Mouse (Mus musculus) hindbrain, embryonic 13.5 days (tissue): ENCODE results near the gene Trpm6. TPM values are rescaled to one million over a fixed set of nuclear protein-coding genes. Genes with fewer than 3 reads are reported as not detected.
"Not testable (repeated sequence)": the region's sequence is repeated elsewhere in the genome, so short reads cannot be mapped to it uniquely, and the experiment has no call there.

Experiments
- ATAC-seq: fragments of 200-750 bp; cut with Nextera tagmentation; 2 replicates; pipeline ENCODE4 v1.8.0; 2017; ENCODE audit warnings: moderate TSS enrichment; ENCODE audit not compliant: low FRiP score
- H3K27ac ChIP-seq: fragments of 300-500 bp; sonication (generic); 2 replicates; pipeline ENCODE4 v1.5.1; 2015; ENCODE audit warnings: inconsistent platforms, mild to moderate bottlenecking, moderate library complexity
- H3K27me3 ChIP-seq: fragments of 300-500 bp; sonication (generic); 2 replicates; pipeline ENCODE4 v1.6.1; 2015; ENCODE audit warnings: mild to moderate bottlenecking, inconsistent platforms
- H3K36me3 ChIP-seq: fragments of 300-500 bp; sonication (generic); 2 replicates; pipeline ENCODE4 v1.6.1; 2015; ENCODE audit warnings: mild to moderate bottlenecking, inconsistent platforms
- H3K4me1 ChIP-seq: fragments of 300-500 bp; sonication (generic); replicated peaks from 2 replicates; pipeline ENCODE4 v1.6.1; 2015; ENCODE audit warnings: inconsistent platforms
- H3K4me2 ChIP-seq: fragments of 300-500 bp; sonication (generic); 2 replicates; pipeline ENCODE4 v1.6.1; 2015; ENCODE audit warnings: inconsistent platforms, mild to moderate bottlenecking, moderate library complexity
- H3K4me3 ChIP-seq: fragments of 300-500 bp; sonication (generic); 2 replicates; pipeline ENCODE4 v1.5.1; 2015; ENCODE audit warnings: mild to moderate bottlenecking, inconsistent platforms
- H3K9ac ChIP-seq: fragments of 300-500 bp; sonication (generic); 2 replicates; pipeline ENCODE4 v1.6.1; 2015; ENCODE audit warnings: mild to moderate bottlenecking, inconsistent platforms
- H3K9me3 ChIP-seq: fragments of 300-500 bp; sonication (generic); 2 replicates; pipeline ENCODE4 v1.6.1; 2016; ENCODE audit warnings: inconsistent platforms
- WGBS: fragments of 180-500 bp; shearing (Covaris S2); methylation state at CpG from one replicate; pipeline ENCODE4 v1.1.7; 2015; 5-methylcytosine and 5-hydroxymethylcytosine counted together
- polyA plus RNA-seq: library from polyadenylated mRNA; unstranded; fragments of >200 nt; fragmentation: Nextera tagmentation; extraction: Ambion mirVana; gene quantifications from 2 replicates; pipeline ENCODE4 v1.2.1, GENCODE M21; 2015

Gene Trpm6
- 0.25 and 0.30 TPM in 2 replicates for polyA plus RNA-seq

DNA sequence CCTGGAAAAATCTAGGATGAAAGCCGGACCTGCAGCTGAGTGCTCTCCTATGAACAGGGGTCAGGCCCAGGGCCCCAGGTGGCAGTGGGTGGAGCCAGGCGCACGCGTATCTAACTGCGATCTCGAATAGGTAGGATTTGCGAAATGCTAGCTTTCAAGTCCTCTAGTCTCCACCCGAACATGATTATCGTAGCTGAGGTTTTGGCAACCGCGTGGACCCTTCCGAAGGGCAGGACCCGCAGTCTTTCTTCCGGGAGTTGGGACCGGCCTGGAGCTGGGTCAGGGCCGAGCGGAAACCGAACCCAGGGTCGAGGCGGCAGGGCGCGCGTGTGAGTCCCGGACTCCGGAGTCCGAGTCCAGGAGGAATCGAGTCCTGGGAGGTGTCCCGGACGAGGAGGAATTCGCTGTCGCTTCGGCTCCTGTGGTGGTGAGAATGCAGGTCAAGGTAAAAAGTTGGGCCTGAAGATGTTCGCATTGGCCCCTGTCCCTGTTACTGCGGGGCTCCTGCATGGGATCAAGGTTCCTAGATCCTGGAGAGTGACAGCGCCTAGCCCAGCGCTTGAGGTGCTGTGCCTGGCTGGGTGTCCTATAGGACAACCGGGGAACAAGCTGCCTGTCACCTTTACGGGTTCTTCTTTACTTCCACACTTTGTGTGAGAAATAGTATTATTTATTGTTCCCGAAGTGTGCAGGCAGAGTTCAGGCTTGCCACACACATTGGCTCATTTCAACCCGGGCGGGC is at the start of gene Trpm6:
Gene Trpm6, plus strand, starts transcription at position 386 of the 742 bp plus-strand sequence.
- H3K4me3 ChIP-seq = peak within 1 kb of the TSS; percentile 40
- no peak for ATAC-seq

DNA sequence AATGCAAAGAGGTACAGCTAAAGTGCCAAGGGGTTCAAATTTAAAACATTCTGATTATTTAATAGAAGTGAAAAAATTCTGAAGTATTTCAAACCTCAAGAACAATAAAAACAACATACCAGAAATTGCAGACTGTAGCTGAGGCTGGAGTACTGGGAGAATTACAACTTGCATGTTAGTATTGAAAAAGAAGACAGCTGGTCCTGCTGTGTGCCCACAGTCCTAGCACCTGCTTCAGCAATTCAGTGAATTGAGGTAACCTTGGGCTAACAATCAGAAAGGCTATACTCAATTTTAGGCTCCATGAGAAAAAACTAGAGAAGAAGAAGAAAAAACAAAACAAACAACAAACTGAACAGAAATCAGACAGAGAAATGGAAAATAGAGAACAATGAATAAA is 41.7 kb upstream of the Trpm6 start:
- Histone ChIP-seq H3K36me3 (no peaks in the 10 kb centered on the region), H3K27ac (no peak overlapping the region), H3K4me3 (no peak overlapping the region), H3K9ac (no peak overlapping the region), H3K9me3 (no peaks in the 10 kb centered on the region), H3K4me2 (no peak overlapping the region), H3K27me3 (no peaks in the 10 kb centered on the region), H3K4me1 (peaks cover 5% of the 10 kb centered on the region; the same call in 1 of the 2 replicates)
- ATAC-seq = no peak

More for the DNA sequence above, at the start of gene Trpm6:
- peak within 1 kb of the TSS; percentile 71 for H3K4me2 ChIP-seq
- H3K27me3 ChIP-seq = peaks cover 19% of the 10 kb centered on the region
- no peaks in the 10 kb centered on the region for H3K9me3 ChIP-seq
- H3K27ac ChIP-seq = no peak within 1 kb of the TSS
- WGBS = 8% methylated on average over 41 of the region's 41 CpGs
- H3K4me1 ChIP-seq = peaks cover 8% of the 10 kb centered on the region
- H3K36me3 ChIP-seq = no peaks in the 10 kb centered on the region
- 0 out of 2 replicates have a peak within 1 kb of the TSS, but pooled peaks have one; percentile 62 for H3K9ac ChIP-seq

- Histone ChIP-seq H3K9ac (no peak overlapping the region), H3K27me3 (no peaks in the 10 kb centered on the region), H3K27ac (no peak overlapping the region), H3K4me3 (no peak overlapping the region), H3K36me3 (no peaks in the 10 kb centered on the region), H3K9me3 (no peaks in the 10 kb centered on the region), H3K4me1 (peaks cover 24% of the 10 kb centered on the region), H3K4me2 (no peak overlapping the region)
- WGBS = 51% methylated on average over 6 of the region's 6 CpGs
- ATAC-seq = no peak
Observed at GRCm38 (mm10) chr19:18710903-18711302, 38.9 kb upstream of the Trpm6 start.

DNA sequence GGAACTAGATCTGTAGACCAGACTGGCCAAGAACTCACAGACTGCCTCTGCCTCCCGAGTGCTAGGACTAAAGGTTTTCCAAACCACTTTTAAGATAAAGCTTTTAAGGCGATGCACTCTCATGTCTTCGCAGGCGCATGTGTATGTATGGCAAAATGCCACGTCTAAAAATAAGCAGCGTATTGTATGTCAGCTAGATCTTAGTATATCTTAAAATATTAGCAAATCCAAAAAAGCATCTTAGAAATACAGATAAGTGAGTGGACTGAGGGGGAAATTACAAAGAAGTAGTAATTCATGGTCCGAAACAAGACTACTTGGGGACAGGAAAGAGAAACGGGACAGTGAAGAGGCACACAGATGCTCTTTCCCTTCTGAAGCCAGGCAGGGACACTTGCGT is 38.2 kb upstream of the Trpm6 start:
- Histone ChIP-seq H3K27me3 (no peaks in the 10 kb centered on the region), H3K36me3 (no peaks in the 10 kb centered on the region), H3K4me2 (no peak overlapping the region), H3K9me3 (no peaks in the 10 kb centered on the region), H3K4me3 (no peak overlapping the region), H3K27ac (no peak overlapping the region), H3K4me1 (peaks cover 24% of the 10 kb centered on the region), H3K9ac (no peak overlapping the region)
- 95% methylated on average over 9 of the region's 9 CpGs for WGBS
- no peak for ATAC-seq

GRCm38 (mm10) chr19:18712153-18712865 is 37.5 kb upstream of the Trpm6 start:
- peaks cover 24% of the 10 kb centered on the region for H3K4me1 ChIP-seq
- H3K4me3 ChIP-seq = peak overlapping the region; percentile 88
- H3K27me3 ChIP-seq = no peaks in the 10 kb centered on the region
- peak overlapping the region; percentile 84 for H3K9ac ChIP-seq
- peak overlapping the region; percentile 96 for H3K27ac ChIP-seq
- no peak for ATAC-seq
- H3K9me3 ChIP-seq = no peaks in the 10 kb centered on the region
- WGBS = 60% methylated on average over 16 of the region's 16 CpGs
- H3K36me3 ChIP-seq = no peaks in the 10 kb centered on the region
- H3K4me2 ChIP-seq = peak overlapping the region; percentile 92

DNA sequence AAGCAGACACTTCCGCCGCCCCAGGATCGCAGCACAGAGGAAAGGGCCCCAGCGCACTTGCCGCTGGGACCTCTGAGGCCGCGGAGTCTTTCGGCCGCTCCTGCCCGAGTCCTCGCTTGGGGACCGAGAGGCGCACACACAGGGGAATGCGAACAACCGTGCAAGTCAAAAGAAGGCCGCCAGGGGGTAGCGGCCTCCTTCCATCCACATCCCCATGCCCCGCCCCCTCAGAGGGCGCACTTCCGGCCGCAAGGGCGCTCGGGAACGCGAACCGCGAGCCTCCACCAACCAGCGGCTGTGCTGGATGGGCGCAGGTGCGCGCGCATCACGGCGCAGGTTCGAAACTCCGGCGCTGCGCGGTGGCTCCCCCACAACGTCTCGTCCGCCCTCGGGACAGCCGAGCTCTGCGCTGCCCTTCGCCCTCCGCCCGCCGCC is 36.9 kb upstream of the Trpm6 start, which contains the start of gene D030056L22Rik:
Gene D030056L22Rik, plus strand, starts transcription at position 328 of the 435 bp plus-strand sequence.
- Histone ChIP-seq H3K9ac (peak within 1 kb of the TSS; percentile 84), H3K27me3 (no peaks in the 10 kb centered on the region)

GRCm38 (mm10) chr19:18713357-18713756 is 36.4 kb upstream of the Trpm6 start:
- WGBS = 0% methylated on average over 46 of the region's 46 CpGs
- not testable (repeated sequence) for H3K36me3 ChIP-seq, H3K9me3 ChIP-seq, H3K27me3 ChIP-seq
- Histone ChIP-seq H3K4me3 (peak overlapping the region; percentile 88), H3K27ac (peak overlapping the region; percentile 96), H3K4me1 (peaks cover 24% of the 10 kb centered on the region), H3K4me2 (peak overlapping the region; percentile 92), H3K9ac (peak overlapping the region; percentile 84)
- peak; percentile 79 for ATAC-seq

More for the DNA sequence above, 36.9 kb upstream of the Trpm6 start, which contains the start of gene D030056L22Rik:
- Histone ChIP-seq H3K4me1 (peaks cover 24% of the 10 kb centered on the region), H3K9me3 (no peaks in the 10 kb centered on the region), H3K4me3 (peak within 1 kb of the TSS; percentile 88), H3K36me3 (no peaks in the 10 kb centered on the region), H3K27ac (peak within 1 kb of the TSS; percentile 96), H3K4me2 (peak within 1 kb of the TSS; percentile 92)
- under 1% methylated on average over 49 of the region's 49 CpGs for WGBS
- ATAC-seq = peak; percentile 99

GRCm38 (mm10) chr19:18716374-18716773 is 33.4 kb upstream of the Trpm6 start:
- H3K4me2 ChIP-seq = no peak overlapping the region
- peaks cover 10% of the 10 kb centered on the region; the same call in 1 of the 2 replicates for H3K36me3 ChIP-seq
- H3K27ac ChIP-seq = no peak overlapping the region
- H3K9ac ChIP-seq = no peak overlapping the region
- WGBS = 35% methylated on average over 1 of the region's 1 CpGs
- H3K9me3 ChIP-seq = no peaks in the 10 kb centered on the region
- no peaks in the 10 kb centered on the region for H3K27me3 ChIP-seq
- no peak for ATAC-seq
- H3K4me3 ChIP-seq = no peak overlapping the region
- H3K4me1 ChIP-seq = peaks cover 24% of the 10 kb centered on the region

GRCm38 (mm10) chr19:18720337-18720736 is 29.4 kb upstream of the Trpm6 start:
- Histone ChIP-seq H3K4me2 (no peak overlapping the region), H3K36me3 (peaks cover 10% of the 10 kb centered on the region; the same call in 1 of the 2 replicates), H3K27me3 (no peaks in the 10 kb centered on the region), H3K27ac (no peak overlapping the region), H3K4me3 (no peak overlapping the region), H3K9me3 (no peaks in the 10 kb centered on the region), H3K4me1 (peaks cover 3% of the 10 kb centered on the region), H3K9ac (no peak overlapping the region)
- 92% methylated on average over 3 of the region's 3 CpGs for WGBS
- ATAC-seq = no peak

- 86% methylated on average over 2 of the region's 2 CpGs for WGBS
- Histone ChIP-seq H3K4me3 (no peak overlapping the region), H3K9me3 (no peaks in the 10 kb centered on the region), H3K4me2 (no peak overlapping the region), H3K36me3 (no peaks in the 10 kb centered on the region), H3K27me3 (no peaks in the 10 kb centered on the region), H3K4me1 (no peaks in the 10 kb centered on the region), H3K27ac (no peak overlapping the region), H3K9ac (no peak overlapping the region)
- ATAC-seq = no peak
Observed at GRCm38 (mm10) chr19:18725186-18725585, 24.6 kb upstream of the Trpm6 start.

DNA sequence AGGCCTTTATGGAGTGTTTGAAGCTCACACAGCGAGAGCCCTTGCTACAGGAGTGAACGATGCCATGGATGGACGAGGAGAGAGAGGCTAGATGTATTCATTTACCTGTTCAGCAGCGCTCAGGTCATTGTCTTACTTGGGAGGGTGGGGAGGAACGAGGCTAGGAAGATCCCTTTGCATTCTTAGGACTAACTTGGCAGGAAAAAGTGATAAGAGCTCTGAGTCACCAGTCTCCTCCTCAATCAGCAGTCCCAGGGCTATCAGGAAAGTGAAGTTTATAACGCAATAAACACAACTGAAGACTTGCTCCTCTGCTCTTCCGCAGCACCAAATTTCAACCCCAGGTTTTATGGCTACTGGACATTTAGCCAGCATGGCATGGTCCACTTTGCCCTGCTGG is 19.5 kb upstream of the Trpm6 start:
- Histone ChIP-seq H3K9ac (no peak overlapping the region), H3K9me3 (no peaks in the 10 kb centered on the region), H3K4me1 (no peaks in the 10 kb centered on the region), H3K4me2 (no peak overlapping the region), H3K4me3 (no peak overlapping the region), H3K36me3 (no peaks in the 10 kb centered on the region), H3K27ac (no peak overlapping the region), H3K27me3 (no peaks in the 10 kb centered on the region)
- ATAC-seq = no peak
- WGBS = 83% methylated on average over 7 of the region's 7 CpGs

DNA sequence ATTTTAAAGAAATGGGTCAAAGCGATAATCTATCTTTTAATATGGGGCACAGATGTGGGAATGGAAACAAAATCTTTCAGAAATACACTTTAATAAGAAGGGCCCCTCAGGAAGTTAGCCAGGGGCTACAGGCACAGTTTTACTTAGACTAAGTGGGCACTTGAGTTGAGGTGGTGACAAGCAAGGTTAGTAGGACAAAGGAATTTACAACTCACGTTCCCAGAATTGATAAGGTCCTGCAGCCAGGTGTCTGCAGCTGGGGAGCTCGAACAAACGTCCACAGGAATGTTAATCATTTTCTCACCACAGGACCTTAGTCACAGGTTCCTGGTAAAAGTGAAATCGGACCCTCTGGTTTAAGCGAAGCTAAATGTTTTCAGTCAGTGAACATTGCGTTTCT is 18.7 kb upstream of the Trpm6 start:
- Histone ChIP-seq H3K9ac (no peak overlapping the region), H3K4me3 (no peak overlapping the region), H3K27me3 (no peaks in the 10 kb centered on the region), H3K9me3 (no peaks in the 10 kb centered on the region), H3K36me3 (no peaks in the 10 kb centered on the region), H3K4me1 (no peaks in the 10 kb centered on the region), H3K27ac (no peak overlapping the region), H3K4me2 (no peak overlapping the region)
- no peak for ATAC-seq
- 65% methylated on average over 7 of the region's 7 CpGs for WGBS
